Mouse (Mus musculus): ENCODE measurements around the gene Il12rb2. TPM values are rescaled to one million over a fixed set of nuclear protein-coding genes. Genes with fewer than 3 reads are reported as not detected.

Il12rb2 gene
- polyA plus RNA-seq, 1 experiment: not detected

- H3K27me3 ChIP-seq (ENCODE audit: control insufficient read depth, insufficient read depth, low read length, poor library complexity, severe bottlenecking): no peaks in the 10 kb centered on the region; the same call in 1 of the 2 replicates
- peaks cover 5% of the 10 kb centered on the region; the same call in 1 of the 2 replicates for H3K9me3 ChIP-seq (replicated peaks; ENCODE audit: control insufficient read depth, insufficient read depth, low read length, poor library complexity, severe bottlenecking)
- H3K4me3 ChIP-seq (ENCODE audit: low read depth, low read length): no peak overlapping the region
- no peak for TF ChIP-seq CTCF (IDR thresholded peaks at IDR 0.05; ENCODE audit: low read depth, low read length)
- no peak for TF ChIP-seq EP300 (IDR thresholded peaks at IDR 0.05; ENCODE audit: insufficient read depth, low read depth, low read length)
- TF ChIP-seq POLR2A (IDR thresholded peaks at IDR 0.05; ENCODE audit: insufficient read depth, low read length): no peak
- H3K4me1 ChIP-seq (ENCODE audit: control insufficient read depth, insufficient read depth, low read length): no peaks in the 10 kb centered on the region
- no peak overlapping the region for H3K9ac ChIP-seq (ENCODE audit: low read depth, poor library complexity, severe bottlenecking)
- H3K27ac ChIP-seq (ENCODE audit: insufficient read depth, low read length): no peak overlapping the region
- H3K36me3 ChIP-seq (ENCODE audit: control insufficient read depth, insufficient read depth, low read length, poor library complexity, severe bottlenecking): no peaks in the 10 kb centered on the region
These were observed 23.6 kb upstream of the Il12rb2 start for GRCm38 (mm10) chr6:67399551-67399950.

GRCm38 (mm10) chr6:67365785-67366184 is 10.2 kb downstream of the Il12rb2 start:
- no peaks in the 10 kb centered on the region for H3K36me3 ChIP-seq (ENCODE audit: control insufficient read depth, insufficient read depth, low read length, poor library complexity, severe bottlenecking)
- no peaks in the 10 kb centered on the region for H3K4me1 ChIP-seq (ENCODE audit: control insufficient read depth, insufficient read depth, low read length)
- no peaks in the 10 kb centered on the region for H3K27me3 ChIP-seq (ENCODE audit: control insufficient read depth, insufficient read depth, low read length, poor library complexity, severe bottlenecking)
- H3K27ac ChIP-seq (ENCODE audit: insufficient read depth, low read length): no peak overlapping the region
- no peaks in the 10 kb centered on the region for H3K9me3 ChIP-seq (replicated peaks; ENCODE audit: control insufficient read depth, insufficient read depth, low read length, poor library complexity, severe bottlenecking)
- no peak for TF ChIP-seq EP300 (IDR thresholded peaks at IDR 0.05; ENCODE audit: insufficient read depth, low read depth, low read length)
- no peak for TF ChIP-seq POLR2A (IDR thresholded peaks at IDR 0.05; ENCODE audit: insufficient read depth, low read length)
- TF ChIP-seq CTCF (IDR thresholded peaks at IDR 0.05; ENCODE audit: low read depth, low read length): no peak
- no peak overlapping the region for H3K4me3 ChIP-seq (ENCODE audit: low read depth, low read length)
- H3K9ac ChIP-seq (ENCODE audit: low read depth, poor library complexity, severe bottlenecking): no peak overlapping the region

DNA sequence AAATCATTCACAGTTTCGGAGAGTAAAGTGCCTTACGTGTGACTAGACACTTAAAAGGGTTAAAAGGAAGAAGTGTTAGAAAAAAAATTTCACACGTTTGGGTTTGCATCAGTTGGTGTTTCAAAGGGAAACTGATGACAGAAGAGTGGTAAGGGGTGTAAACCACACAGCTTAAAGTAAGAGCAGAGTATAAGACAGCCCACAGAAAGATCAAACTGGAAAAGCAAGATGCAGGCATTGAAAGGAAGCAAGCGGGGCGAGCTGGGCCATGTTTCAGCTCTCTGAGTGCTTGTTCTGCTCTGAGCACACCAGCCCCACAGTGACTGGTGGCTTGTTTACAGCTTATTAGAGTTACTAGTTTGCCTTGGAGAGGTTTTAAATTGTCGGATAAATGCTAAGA is 27.9 kb downstream of the Il12rb2 start:
- H3K9ac ChIP-seq (ENCODE audit: low read depth, poor library complexity, severe bottlenecking): no peak overlapping the region
- H3K27ac ChIP-seq (ENCODE audit: insufficient read depth, low read length): no peak overlapping the region
- no peaks in the 10 kb centered on the region for H3K27me3 ChIP-seq (ENCODE audit: control insufficient read depth, insufficient read depth, low read length, poor library complexity, severe bottlenecking)
- H3K9me3 ChIP-seq (replicated peaks; ENCODE audit: control insufficient read depth, insufficient read depth, low read length, poor library complexity, severe bottlenecking): no peaks in the 10 kb centered on the region
- no peaks in the 10 kb centered on the region for H3K4me1 ChIP-seq (ENCODE audit: control insufficient read depth, insufficient read depth, low read length)
- TF ChIP-seq EP300 (IDR thresholded peaks at IDR 0.05; ENCODE audit: insufficient read depth, low read depth, low read length) (no peak), CTCF (IDR thresholded peaks at IDR 0.05; ENCODE audit: low read depth, low read length) (no peak), POLR2A (IDR thresholded peaks at IDR 0.05; ENCODE audit: insufficient read depth, low read length) (no peak)
- no peak overlapping the region for H3K4me3 ChIP-seq (ENCODE audit: low read depth, low read length)
- no peaks in the 10 kb centered on the region for H3K36me3 ChIP-seq (ENCODE audit: control insufficient read depth, insufficient read depth, low read length, poor library complexity, severe bottlenecking)

GRCm38 (mm10) chr6:67339494-67339893 is 36.5 kb downstream of the Il12rb2 start:
- H3K4me3 ChIP-seq (ENCODE audit: low read depth, low read length): no peak overlapping the region
- no peaks in the 10 kb centered on the region for H3K9me3 ChIP-seq (replicated peaks; ENCODE audit: control insufficient read depth, insufficient read depth, low read length, poor library complexity, severe bottlenecking)
- no peak overlapping the region for H3K27ac ChIP-seq (ENCODE audit: insufficient read depth, low read length)
- no peaks in the 10 kb centered on the region for H3K36me3 ChIP-seq (ENCODE audit: control insufficient read depth, insufficient read depth, low read length, poor library complexity, severe bottlenecking)
- H3K9ac ChIP-seq (ENCODE audit: low read depth, poor library complexity, severe bottlenecking): no peak overlapping the region
- no peaks in the 10 kb centered on the region for H3K27me3 ChIP-seq (ENCODE audit: control insufficient read depth, insufficient read depth, low read length, poor library complexity, severe bottlenecking)
- H3K4me1 ChIP-seq (ENCODE audit: control insufficient read depth, insufficient read depth, low read length): no peaks in the 10 kb centered on the region
- TF ChIP-seq EP300 (IDR thresholded peaks at IDR 0.05; ENCODE audit: insufficient read depth, low read depth, low read length) (no peak), POLR2A (IDR thresholded peaks at IDR 0.05; ENCODE audit: insufficient read depth, low read length) (no peak), CTCF (IDR thresholded peaks at IDR 0.05; ENCODE audit: low read depth, low read length) (no peak)

- Histone ChIP-seq H3K27me3 (ENCODE audit: control insufficient read depth, insufficient read depth, low read length, poor library complexity, severe bottlenecking) (no peaks in the 10 kb centered on the region), H3K9ac (ENCODE audit: low read depth, poor library complexity, severe bottlenecking) (no peak overlapping the region), H3K27ac (ENCODE audit: insufficient read depth, low read length) (no peak overlapping the region), H3K4me3 (ENCODE audit: low read depth, low read length) (no peak overlapping the region), H3K9me3 (replicated peaks; ENCODE audit: control insufficient read depth, insufficient read depth, low read length, poor library complexity, severe bottlenecking) (no peaks in the 10 kb centered on the region), H3K4me1 (ENCODE audit: control insufficient read depth, insufficient read depth, low read length) (no peaks in the 10 kb centered on the region), H3K36me3 (ENCODE audit: control insufficient read depth, insufficient read depth, low read length, poor library complexity, severe bottlenecking) (no peaks in the 10 kb centered on the region)
- TF ChIP-seq POLR2A (IDR thresholded peaks at IDR 0.05; ENCODE audit: insufficient read depth, low read length) (no peak), EP300 (IDR thresholded peaks at IDR 0.05; ENCODE audit: insufficient read depth, low read depth, low read length) (no peak), CTCF (IDR thresholded peaks at IDR 0.05; ENCODE audit: low read depth, low read length) (no peak)
These were observed 38.0 kb downstream of the Il12rb2 start for GRCm38 (mm10) chr6:67337943-67338342.

DNA sequence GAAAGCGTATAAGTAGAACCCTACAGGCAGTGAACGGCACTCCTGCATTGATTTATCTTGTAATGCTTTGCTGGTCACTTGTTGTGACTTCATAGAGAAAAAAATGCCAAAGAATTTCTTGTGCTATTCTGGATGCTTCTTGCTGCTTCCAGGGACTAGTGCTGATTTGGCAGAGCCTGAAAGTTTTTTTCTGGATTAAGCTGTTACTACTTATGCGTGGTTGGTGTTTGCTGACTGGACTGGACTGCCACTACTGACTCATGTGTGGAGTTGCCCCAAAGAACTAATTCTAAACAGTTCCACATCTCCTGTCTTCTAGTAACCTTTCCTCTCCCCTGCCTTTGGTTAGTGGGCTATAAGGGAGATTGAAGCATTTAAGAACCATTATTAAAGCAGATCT is 52.2 kb downstream of the Il12rb2 start:
- no peak for TF ChIP-seq CTCF (IDR thresholded peaks at IDR 0.05; ENCODE audit: low read depth, low read length)
- TF ChIP-seq POLR2A (IDR thresholded peaks at IDR 0.05; ENCODE audit: insufficient read depth, low read length): no peak
- TF ChIP-seq EP300 (IDR thresholded peaks at IDR 0.05; ENCODE audit: insufficient read depth, low read depth, low read length): no peak
- Histone ChIP-seq H3K27me3 (ENCODE audit: control insufficient read depth, insufficient read depth, low read length, poor library complexity, severe bottlenecking) (no peaks in the 10 kb centered on the region), H3K36me3 (ENCODE audit: control insufficient read depth, insufficient read depth, low read length, poor library complexity, severe bottlenecking) (no peaks in the 10 kb centered on the region)

More for the DNA sequence above, 52.2 kb downstream of the Il12rb2 start:
- Histone ChIP-seq H3K9me3 (replicated peaks; ENCODE audit: control insufficient read depth, insufficient read depth, low read length, poor library complexity, severe bottlenecking) (no peaks in the 10 kb centered on the region), H3K4me1 (ENCODE audit: control insufficient read depth, insufficient read depth, low read length) (no peaks in the 10 kb centered on the region), H3K9ac (ENCODE audit: low read depth, poor library complexity, severe bottlenecking) (no peak overlapping the region), H3K4me3 (ENCODE audit: low read depth, low read length) (no peak overlapping the region), H3K27ac (ENCODE audit: insufficient read depth, low read length) (no peak overlapping the region)

Data from ES-Bruce4 (cell line).